Mouse (Mus musculus) kidney, postnatal 25 days (tissue): Measurements from ENCODE around the gene Tap2.

ENCODE experiments used
- DNase-seq, 2 experiments: peaks; one replicate each; pipeline ENCODE4 v3.0.0; 2021; ENCODE audit warnings: mixed read lengths in 2 of 2

Tap2 gene

DNA sequence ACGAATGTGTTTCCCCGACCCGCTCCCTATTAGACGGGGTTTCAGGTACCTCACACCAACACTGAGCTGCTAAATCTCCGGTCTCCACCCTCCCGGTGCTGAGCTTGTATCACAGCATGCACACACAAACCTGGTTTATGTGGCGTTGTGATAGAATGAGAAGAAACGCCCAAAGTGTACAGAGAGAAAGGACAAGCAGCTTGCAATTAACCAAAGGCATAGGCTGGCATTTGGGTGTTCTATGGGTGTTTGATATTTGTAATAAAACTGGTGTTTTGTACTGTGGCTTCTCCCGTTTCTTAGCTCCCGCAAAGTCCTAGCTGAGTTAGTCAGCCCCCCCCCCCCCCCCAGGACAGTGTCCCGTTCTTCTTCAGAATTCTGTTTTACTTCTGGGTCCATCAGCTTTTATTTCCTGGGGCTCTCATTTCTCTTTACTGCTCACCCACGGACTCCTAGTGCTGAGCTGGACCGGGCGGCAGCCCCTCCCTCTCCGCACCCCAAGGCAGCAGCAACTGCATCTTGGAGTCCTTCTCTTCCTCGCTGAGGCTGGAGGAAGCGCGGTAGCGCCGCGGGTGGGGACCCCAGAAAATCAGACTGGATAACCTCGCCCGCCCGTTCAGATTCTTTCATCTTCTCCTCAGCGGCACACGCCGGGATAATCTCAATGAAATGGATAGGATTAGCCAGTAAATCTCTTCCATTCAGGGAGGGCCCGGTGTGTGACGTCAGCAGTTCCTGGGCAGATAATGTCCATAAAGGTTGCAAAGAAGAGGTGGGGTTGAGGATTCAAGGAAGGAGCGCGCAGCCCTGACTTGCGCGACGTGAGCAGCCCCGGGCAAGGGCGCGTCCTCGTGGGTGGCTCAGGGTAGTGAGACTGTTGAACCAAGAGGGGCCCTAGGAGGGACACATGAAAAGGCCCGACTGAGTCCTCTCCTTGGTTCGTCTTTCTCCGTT, 6.1 kb upstream of the Tap2 start, which contains the start of gene Psmb8:
Gene Psmb8, plus strand, starts transcription at position 781 of the 954 bp plus-strand sequence.
- DNase-seq, result peak; percentile 94 to 96

DNA sequence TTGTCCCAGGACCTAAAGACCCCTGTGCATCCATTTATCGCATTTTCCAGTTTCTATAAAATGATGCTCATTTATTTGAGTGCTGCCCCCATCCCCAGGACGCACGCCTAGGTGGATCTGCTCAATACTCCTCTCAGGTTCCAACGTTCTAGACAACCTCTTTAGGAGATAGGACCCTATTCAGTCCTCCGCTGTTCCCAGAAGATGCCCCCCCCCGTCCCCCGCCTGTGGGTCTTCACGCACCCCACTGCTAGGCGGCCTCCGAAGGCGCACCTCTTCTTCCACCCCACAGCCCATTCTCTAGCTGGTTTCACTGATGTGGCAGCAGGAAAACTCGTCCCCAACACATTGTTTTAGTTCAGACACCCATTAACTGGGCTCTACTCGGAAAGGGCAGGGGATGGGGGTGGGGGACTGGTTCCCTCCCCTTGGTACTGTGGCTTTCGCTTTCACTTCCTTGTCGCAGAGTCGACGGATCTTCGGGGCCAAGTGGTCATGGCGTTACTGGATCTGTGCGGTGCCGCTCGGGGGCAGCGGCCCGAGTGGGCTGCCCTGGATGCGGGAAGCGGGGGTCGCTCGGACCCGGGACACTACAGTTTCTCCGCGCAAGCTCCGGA, 5.3 kb upstream of the Tap2 start:
- peak; percentile 67 to 78 for DNase-seq

DNA sequence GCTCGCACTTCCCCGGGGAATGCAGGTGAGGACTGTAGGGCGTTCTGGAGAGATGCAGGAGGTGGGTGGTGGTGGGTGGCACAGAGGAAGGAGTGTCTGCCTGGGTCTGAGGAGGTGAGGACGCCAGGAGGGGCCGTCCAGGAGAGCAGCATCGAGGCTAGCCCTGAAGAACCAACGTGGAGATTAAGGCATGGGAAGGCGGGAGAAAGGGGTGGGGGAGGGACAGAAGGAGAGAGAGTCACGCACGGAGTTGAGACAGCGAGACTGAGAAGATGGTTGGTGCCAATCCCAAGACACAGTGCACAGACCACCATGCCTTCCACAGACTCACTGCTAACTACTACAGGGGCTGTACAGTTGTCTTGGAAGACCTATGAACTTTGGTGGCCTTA, 4.8 kb upstream of the Tap2 start:
- DNase-seq, result no peak

DNA sequence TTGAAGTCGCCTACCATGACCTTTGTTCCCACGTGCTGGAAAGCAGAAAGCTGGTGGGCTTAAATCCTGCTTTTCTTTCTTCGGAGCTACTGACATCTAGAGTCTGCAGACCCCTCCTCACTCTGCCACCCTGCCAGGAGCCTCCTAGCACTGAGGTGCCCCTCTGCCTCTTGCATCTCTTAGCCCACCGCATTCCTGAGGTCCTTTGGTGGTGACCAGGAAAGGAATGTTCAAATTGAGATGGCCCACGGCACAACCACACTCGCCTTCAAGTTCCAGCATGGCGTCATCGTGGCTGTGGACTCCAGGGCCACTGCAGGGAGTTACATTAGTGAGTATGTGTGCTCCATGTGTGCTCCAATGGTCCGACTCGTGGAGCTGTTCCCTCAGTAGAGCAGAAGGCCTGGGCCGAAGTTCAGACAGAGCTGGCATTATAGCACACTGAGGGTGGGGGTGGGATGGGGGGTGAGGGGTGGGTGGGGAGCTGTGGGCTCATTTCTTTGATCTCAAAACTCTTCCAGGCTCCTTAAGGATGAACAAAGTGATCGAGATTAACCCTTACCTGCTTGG, 4.2 kb upstream of the Tap2 start:
- DNase-seq, result no peak

DNA sequence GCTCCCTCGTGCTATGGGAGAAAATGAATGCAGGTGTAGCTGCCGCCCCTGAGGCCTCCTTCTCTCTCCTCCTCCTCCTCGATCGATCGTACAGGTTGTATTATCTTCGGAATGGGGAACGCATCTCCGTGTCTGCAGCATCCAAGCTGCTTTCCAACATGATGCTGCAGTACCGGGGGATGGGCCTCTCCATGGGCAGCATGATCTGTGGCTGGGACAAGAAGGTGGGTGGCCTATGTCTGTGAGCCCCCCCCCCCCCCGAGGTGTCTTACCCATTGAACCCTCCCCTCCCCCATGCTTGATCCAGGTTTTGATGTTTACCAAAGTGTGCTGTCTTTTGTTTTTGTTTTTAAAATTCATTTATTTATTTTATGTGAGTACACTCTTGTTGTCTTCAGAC, 3.3 kb upstream of the Tap2 start:
- no peak for DNase-seq

DNA sequence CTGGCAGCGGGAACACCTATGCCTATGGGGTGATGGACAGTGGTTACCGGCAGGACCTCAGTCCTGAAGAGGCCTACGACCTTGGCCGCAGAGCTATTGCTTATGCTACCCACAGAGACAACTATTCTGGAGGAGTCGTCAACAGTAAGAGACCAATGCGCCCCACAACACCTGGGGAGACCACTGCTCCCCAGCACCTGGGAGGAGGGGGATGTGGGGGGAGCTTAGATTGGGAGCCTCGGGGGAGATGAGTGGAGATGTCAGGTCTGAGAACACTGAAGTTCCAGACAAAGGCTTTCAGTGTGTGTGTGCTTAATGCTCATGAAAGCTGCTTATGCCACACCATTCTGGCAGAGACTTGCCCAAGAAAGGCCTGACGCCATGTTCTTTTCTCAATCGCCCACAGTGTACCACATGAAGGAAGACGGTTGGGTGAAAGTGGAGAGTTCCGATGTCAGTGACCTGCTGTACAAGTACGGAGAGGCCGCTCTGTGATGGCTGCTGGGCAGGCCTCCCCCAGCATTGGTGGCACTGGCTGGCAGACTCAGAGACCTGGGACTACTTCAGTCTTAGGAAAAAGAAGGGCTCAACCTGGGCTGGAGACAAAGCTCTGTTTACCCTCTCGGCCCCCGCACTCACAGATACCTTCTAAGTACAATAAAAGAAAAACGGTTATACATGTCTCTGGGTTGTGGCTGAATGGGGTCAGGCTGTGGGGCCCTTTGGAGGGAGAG, 2.4 kb upstream of the Tap2 start:
- no peak for DNase-seq

DNA sequence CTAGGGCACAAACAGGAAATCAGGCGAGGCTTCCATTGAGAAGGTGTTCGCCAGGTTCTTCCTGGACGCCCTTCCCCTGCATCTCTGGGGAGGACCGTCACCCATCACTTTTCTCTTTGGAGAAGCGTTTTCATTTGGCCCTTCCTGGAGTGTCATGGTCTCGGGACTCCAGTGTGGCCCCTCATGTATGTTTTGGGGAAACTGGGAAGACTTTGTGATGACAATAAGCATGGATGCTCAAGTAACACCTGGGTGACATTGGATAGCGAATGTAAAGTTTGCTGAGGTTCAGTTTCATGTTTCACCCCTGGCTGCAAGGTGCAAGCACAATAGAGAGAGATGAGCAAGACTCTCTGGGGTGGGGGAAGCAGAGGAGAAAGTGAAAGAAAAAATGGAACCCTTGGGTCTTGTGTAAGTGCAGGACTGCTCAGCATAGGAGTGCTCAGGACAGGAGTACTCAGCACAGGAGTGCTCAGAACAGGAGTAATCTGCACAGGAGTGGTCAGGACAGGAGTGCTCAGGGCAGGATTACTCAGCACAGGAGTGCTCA, 1.7 kb upstream of the Tap2 start:
- DNase-seq, result peak in 1 of 2 experiments; percentile 25

DNA sequence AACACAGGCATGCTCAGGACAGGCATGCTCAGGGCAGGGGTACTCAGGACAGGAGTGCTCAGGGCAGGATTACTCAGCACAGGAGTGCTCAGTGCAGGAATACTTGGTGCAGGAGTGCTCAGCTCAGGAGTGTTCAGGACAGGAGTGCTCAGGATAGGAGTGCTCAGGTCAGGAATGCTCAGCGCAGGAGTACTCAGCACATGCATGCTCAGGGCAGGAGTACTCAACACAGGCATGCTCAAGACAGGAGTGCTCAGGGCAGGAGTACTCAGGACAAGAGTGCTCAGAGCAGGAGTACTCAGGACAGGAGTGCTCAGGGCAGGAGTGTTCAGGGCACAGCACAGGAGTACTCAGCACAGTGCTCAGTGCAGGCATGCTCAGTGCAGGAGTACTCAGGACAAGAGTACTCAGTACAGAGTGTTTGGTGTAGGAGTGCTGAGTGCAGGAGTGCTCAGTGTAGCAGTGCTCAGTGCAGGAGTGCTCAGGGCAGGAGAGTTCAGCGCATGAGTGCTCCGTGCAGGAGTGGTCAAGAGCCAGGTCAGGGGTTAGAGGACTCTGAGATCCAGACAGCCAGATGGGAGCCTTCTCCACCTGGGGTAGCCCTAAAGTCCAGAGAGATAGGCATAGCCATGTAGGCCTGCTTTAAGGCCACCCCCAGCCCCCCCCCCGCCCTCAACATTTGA, 426 bp upstream of the Tap2 start:
- peak in 1 of 2 experiments; percentile 17 for DNase-seq

DNA sequence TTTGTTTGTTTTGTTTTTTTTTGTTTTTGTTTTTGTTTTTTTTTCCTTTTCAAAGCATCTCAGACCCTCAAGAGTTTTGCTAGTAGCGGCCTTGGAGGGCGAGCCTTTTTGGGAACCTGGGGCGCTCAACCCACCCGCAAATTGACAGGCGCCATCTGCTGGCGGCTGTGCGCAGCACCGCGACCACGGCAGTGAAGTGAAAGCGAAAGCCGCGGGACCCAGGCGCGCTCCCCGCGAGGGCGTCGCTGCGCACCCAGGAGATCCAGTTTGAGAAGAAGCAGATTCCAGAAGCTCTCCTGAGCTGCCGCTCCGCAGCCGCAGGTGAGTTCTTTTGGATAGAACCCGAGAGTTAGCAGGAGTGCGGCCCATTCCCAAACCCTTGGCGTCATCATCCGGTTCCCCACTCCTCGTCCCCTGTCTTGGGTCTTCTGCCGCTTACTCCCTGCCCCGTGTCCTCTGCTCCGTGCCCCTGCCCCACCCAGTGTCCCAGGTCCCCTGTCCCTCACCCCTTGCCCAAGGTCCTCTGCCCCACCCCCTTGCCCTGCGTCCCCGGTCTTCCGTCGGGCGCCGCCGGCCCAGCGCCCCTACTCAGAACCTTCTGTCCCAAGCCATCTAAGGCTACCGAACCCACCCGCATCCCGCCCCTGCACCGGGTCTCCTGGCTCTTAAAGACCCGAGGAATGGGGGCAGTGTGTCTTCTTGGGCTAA, 1.1 kb downstream of the Tap2 start:
- DNase-seq, result peak; percentile 91 to 92

DNA sequence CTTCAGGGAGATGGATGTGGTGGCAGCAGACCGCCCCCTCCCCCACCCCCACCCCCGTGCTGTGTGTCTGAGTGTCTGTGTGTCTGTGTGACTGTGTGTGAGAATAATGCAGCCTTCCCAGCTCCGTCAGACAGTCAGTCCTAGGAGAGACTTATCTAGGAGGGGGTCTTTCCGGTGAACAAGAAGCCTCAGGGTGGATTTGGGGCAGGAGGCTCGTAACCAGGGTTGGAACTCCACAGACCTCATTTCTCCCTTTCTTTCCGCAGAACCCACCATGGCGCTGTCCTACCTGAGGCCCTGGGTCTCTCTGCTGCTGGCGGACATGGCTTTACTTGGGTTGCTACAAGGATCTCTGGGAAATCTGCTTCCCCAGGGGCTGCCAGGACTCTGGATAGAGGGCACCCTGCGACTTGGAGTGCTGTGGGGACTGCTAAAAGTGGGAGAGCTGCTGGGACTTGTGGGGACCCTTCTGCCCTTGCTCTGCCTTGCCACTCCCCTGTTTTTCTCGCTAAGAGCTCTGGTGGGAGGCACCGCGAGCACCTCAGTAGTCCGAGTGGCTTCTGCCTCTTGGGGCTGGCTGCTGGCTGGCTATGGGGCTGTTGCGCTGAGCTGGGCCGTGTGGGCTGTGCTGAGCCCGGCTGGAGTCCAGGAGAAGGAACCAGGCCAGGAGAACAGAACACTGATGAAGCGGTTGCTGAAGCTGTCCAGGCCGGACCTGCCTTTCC, 1.9 kb downstream of the Tap2 start:
- peak in 1 of 2 experiments; percentile 48 for DNase-seq

DNA sequence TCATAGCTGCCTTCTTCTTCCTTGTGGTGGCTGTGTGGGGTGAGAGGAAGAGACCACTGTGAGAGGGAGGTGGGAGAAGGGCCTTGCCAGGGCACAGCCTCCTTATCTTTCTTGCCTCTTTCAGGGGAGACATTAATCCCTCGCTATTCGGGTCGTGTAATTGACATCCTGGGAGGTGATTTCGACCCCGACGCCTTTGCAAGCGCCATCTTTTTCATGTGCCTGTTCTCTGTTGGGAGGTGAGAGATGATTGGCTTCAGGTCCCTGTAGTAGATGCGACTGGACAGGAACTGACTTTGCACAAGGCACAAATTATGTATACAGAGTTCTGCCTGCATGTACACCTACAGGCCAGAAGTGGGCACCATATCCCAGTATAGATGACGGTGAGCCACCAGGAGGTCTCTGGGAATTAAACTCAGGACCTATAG, 2.4 kb downstream of the Tap2 start:
- DNase-seq, result peak; percentile 32 to 43

DNA sequence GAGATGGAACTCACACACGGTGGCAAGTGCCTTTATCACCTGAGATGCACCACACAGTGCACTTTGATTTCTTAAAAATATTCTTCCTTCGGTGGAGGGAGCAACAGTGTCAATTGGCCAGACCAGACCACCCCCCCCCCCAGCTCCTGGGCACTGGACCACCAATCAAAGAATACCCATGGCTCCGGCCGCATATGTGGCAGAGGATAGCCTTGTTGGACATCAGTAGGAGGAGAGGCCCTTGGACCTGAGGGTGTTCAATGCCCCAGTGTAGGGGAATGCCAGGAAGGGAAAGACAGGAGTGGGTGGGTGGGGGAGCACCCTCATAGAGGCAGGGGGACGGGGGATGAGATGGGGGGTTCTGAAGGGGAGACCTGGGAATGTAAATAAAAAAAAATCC, 3.4 kb downstream of the Tap2 start:
- DNase-seq, result peak in 1 of 2 experiments; percentile 32

DNA sequence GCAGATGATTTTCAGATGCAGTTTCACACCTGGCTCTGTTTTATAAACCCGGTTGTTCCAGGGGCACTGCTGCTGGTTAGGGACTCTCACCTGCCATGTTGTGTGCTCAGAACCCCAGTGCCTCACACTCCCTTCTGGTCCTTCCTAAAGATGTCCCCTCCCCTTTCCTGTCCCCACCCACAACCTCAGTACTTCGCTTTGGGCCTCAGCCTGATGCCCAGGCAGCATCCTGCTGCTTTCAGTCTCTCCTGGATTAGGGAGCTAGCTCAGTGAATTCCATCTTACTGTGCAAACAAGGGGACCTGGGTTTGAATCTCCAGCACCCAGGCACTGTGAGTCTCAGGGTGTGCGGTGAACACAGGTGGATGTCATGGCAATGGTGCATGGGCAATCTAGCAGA, 4.1 kb downstream of the Tap2 start:
- DNase-seq, result peak in 1 of 2 experiments; percentile 30

DNA sequence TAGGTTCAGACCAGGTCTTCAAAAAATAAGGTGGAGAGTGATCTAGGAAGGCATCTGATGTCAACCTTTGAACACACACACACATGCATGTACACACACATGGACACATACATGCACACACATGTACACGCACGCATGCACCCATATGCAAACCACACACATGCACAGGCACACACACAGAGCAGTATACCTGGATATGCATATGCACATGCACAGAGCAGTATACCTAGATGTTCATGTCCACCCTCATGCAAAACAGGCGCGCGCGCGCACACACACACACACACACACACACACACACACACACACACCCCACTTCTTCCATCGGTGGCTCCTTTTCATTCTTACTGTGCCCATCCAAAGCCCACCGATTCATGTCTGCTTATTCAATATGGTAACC, 4.5 kb downstream of the Tap2 start:
- peak in 1 of 2 experiments; percentile 20 for DNase-seq

DNA sequence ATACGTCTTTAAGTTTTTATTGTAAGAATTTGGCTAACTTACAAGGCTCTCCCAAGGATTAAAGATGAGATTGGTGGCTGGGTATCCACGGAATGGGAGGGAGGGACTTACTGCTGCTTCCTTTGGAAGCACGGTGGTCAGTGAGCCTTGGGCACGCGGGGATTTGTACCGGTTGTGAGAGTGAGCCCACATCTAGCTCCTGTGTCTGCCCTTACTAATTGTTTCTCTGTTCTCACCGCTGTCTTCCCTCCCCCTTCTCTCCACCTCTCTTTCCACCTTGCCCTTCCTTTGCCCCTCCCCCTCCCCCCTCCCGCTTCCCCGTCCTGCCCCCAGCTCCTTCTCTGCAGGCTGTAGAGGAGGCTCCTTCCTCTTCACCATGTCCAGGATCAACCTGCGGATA, 5.1 kb downstream of the Tap2 start:
- peak in 1 of 2 experiments; percentile 24 for DNase-seq

DNA sequence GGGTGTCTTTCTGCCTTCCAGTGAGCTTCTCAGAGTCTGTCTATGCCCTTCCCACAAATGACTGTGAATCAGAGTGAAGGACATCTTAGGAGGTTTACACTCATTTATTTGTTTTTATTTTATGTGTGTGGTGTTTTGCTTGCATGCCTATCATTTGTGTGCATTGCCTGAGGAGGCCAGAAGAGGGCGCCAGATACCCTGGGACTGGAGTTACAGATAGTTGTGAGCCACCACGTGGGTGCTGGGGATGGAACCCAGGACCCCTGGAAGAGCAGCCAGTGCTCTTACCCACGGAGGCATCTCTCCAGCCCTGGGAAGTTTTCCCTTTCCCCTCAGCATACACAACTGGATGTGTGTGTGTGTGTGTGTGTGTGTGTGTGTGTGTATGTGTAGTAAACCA, 6.4 kb downstream of the Tap2 start:
- peak in 1 of 2 experiments; percentile 13 for DNase-seq

DNA sequence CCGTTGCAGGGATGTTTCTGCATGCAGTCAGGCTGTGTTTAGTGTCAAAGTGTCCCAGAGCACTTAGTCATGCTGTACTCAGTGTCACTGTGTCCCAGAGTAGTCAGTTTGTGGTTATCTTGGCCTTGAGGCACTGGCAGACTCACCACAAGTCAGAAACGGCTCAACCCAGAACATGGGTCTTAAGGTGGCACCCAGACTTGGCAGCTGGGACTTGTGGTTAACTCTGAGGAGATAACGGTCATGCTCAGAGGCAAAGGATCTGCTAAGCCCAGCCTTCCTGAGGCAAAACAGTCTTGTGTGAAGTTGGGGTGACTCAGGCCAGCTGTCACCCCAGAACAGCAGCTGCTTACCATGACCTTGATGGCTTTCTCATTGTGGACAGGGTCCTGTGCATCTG, 7.3 kb downstream of the Tap2 start:
- no peak for DNase-seq

DNA sequence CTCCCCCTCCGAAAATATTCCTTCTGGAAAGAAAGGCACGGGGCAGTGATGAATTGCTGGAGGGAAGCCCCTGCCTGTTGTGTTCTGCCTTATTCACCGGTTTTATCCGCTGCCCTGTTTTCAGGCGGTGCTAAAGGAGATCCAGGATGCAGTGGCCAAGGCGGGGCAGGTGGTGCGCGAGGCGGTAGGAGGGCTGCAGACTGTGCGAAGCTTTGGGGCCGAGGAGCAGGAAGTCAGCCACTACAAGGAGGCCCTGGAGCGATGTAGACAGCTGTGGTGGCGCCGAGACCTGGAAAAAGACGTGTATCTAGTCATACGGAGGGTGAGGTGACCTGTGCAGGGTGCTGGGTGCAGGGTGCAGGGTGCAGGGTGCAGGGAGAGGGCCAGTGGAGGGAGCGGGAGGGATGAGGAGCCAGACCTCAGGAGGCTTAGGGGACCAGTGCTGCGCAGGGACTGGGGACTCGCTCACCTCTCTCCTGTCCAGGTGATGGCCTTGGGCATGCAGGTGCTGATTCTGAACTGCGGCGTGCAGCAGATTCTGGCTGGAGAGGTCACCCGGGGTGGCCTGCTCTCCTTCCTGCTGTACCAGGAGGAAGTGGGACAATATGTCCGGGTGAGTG, 8.5 kb downstream of the Tap2 start:
- peak in 1 of 2 experiments; percentile 33 for DNase-seq

DNA sequence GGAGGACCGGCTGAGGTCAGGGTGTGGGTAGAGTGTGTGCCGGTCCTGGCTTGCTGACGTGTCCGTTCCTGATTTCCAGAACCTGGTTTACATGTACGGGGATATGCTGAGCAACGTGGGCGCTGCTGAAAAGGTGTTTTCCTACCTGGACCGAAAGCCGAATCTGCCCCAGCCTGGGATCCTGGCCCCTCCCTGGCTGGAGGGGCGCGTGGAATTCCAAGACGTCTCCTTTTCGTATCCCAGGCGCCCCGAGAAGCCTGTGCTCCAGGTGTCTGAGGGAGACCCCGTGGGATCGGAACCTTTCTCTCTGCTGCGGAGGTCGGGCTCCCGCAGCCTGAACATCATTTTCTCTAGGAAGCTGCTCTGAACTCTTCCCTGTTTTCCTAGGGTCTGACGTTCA, 10.6 kb downstream of the Tap2 start:
- DNase-seq, result peak in 1 of 2 experiments; percentile 33

DNA sequence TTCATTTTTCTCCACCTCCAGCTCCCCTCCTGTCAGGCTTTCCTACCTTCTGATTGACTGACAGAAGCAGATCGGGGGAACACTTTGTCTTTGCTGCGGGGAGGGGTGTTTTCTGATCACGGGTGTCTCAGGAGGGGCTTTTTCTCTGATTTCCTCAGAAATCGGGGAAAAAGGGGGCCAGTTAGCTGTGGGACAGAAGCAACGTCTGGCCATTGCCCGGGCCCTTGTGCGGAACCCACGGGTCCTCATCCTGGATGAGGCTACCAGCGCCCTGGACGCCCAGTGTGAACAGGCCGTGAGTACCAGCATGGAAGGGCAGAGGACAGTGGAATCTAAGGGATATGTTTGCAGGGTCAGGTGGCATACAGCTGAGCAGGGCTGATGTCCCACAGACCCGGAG, 11.8 kb downstream of the Tap2 start:
- DNase-seq, result peak in 1 of 2 experiments; percentile 30
